ENCODE assay signal across 16 mouse cellular contexts in the genomic region with DNA sequence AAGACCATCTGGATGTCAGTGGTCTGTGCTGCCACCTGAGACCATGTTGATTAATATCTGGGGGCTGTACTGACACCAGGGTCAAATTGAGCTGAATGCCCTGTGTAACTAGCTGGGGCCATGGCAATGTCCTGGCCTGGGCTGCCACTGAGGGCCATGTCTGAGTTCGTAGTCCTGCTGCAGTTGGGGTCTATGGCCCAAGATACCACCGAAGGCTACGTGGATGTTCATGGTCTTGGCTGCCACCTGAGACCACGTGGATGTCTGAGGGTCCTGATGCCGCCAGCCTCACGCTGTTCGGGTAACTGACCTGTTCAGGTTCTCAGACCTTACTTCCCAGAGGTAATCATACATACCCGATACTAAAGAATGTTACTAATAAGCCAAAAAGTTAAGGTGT.
"Had no signal": no experiment of that assay in that cellular context is flagged by ENCODE, and none has a peak within 500 bp of the region (broad histone marks: within the 10 kb centered on the region; RNA-seq: fewer than 3 reads in every experiment).

No protein-coding gene starts in this region.

- H3K9ac ChIP-seq: neural tube, embryonic 13.5 days; neural tube, embryonic 15.5 days; stomach, embryonic 15.5 days had no signal

- DNase-seq: retina, postnatal 1 day; right cerebral cortex, adult 18-20 months; right cerebral cortex, postnatal 14 days; right cerebral cortex, postnatal 25 days; right cerebral cortex, postnatal 4 days; spleen, adult 18-20 months; thymus, adult 18-20 months; thymus, adult 2 months; thymus, postnatal 14 days; thymus, postnatal 25 days; thymus, postnatal 36 days; thymus, postnatal 4 days had no signal

- H3K4me3 ChIP-seq: neural tube, embryonic 13.5 days; neural tube, embryonic 15.5 days; stomach, embryonic 15.5 days had no signal

- H3K36me3 ChIP-seq: neural tube, embryonic 13.5 days; neural tube, embryonic 15.5 days; stomach, embryonic 15.5 days had no signal

- H3K27me3 ChIP-seq: neural tube, embryonic 13.5 days; neural tube, embryonic 15.5 days; stomach, embryonic 15.5 days had no signal

- H3K27ac ChIP-seq: neural tube, embryonic 13.5 days; neural tube, embryonic 15.5 days; stomach, embryonic 15.5 days; stomach, postnatal 0 days had no signal

- H3K9me3 ChIP-seq: neural tube, embryonic 13.5 days; neural tube, embryonic 15.5 days; stomach, embryonic 15.5 days had no signal

- H3K4me1 ChIP-seq: neural tube, embryonic 13.5 days; neural tube, embryonic 15.5 days; stomach, embryonic 15.5 days had no signal

- H3K4me2 ChIP-seq: neural tube, embryonic 13.5 days; neural tube, embryonic 15.5 days; stomach, embryonic 15.5 days had no signal
